Mouse (Mus musculus): ENCODE results near the gene Pxk.
"Not testable (repeated sequence)": the region's sequence is repeated elsewhere in the genome, so short reads cannot be mapped to it uniquely, and the experiment has no call there.

Gene Pxk

GRCm38 (mm10) chr14:8101886-8102285 lies 3.9 kb downstream of the Pxk start:
- in situ Hi-C loops (cut with MseI, MboI), result no loop called here

- in situ Hi-C loops (cut with MseI, MboI), result no loop called here
These were observed 4.7 kb downstream of the Pxk start for GRCm38 (mm10) chr14:8102676-8103075.

GRCm38 (mm10) chr14:8108047-8108446 lies 10.0 kb downstream of the Pxk start:
- in situ Hi-C loops (cut with MseI, MboI), result no loop called here

GRCm38 (mm10) chr14:8108976-8109375 lies 11.0 kb downstream of the Pxk start:
- in situ Hi-C loops (cut with MseI, MboI), result no loop called here

GRCm38 (mm10) chr14:8111545-8111944 lies 13.5 kb downstream of the Pxk start:
- in situ Hi-C loops (cut with MseI, MboI), result no loop called here

GRCm38 (mm10) chr14:8112036-8112435 lies 14.0 kb downstream of the Pxk start:
- in situ Hi-C loops (cut with MseI, MboI), result no loop called here

- in situ Hi-C loops (cut with MseI, MboI), result no loop called here
These were observed 15.6 kb downstream of the Pxk start for GRCm38 (mm10) chr14:8113616-8114015.

GRCm38 (mm10) chr14:8114306-8114705 lies 16.3 kb downstream of the Pxk start:
- in situ Hi-C loops (cut with MseI, MboI), result no loop called here

GRCm38 (mm10) chr14:8114756-8115155 lies 16.7 kb downstream of the Pxk start:
- in situ Hi-C loops (cut with MseI, MboI), result no loop called here

- in situ Hi-C loops (cut with MseI, MboI), result no loop called here
These were observed 17.8 kb downstream of the Pxk start for GRCm38 (mm10) chr14:8115772-8116171.

- in situ Hi-C loops (cut with MseI, MboI), result no loop called here
These were observed 19.4 kb downstream of the Pxk start for GRCm38 (mm10) chr14:8117371-8117770.

GRCm38 (mm10) chr14:8119454-8119853 lies 21.4 kb downstream of the Pxk start:
- in situ Hi-C loops (cut with MseI, MboI), result no loop called here

GRCm38 (mm10) chr14:8119904-8120303 lies 21.9 kb downstream of the Pxk start:
- in situ Hi-C loops (cut with MseI, MboI), result no loop called here

GRCm38 (mm10) chr14:8123141-8123540 lies 25.1 kb downstream of the Pxk start:
- in situ Hi-C loops (cut with MseI, MboI), result no loop called here

GRCm38 (mm10) chr14:8123611-8124010 lies 25.6 kb downstream of the Pxk start:
- in situ Hi-C loops (cut with MseI, MboI), result not testable (repeated sequence)

GRCm38 (mm10) chr14:8124046-8124881 lies 26.3 kb downstream of the Pxk start:
- in situ Hi-C loops (cut with MseI, MboI), result no loop called here

- in situ Hi-C loops (cut with MseI, MboI), result no loop called here
These were observed 30.0 kb downstream of the Pxk start for GRCm38 (mm10) chr14:8127971-8128370.

- in situ Hi-C loops (cut with MseI, MboI), result no loop called here
These were observed 34.8 kb downstream of the Pxk start for GRCm38 (mm10) chr14:8132789-8133188.

GRCm38 (mm10) chr14:8134234-8134633 lies 36.2 kb downstream of the Pxk start:
- in situ Hi-C loops (cut with MseI, MboI), result no loop called here

GRCm38 (mm10) chr14:8135130-8135529 lies 37.1 kb downstream of the Pxk start:
- in situ Hi-C loops (cut with MseI, MboI), result no loop called here

- in situ Hi-C loops (cut with MseI, MboI), result no loop called here
These were observed 42.0 kb downstream of the Pxk start for GRCm38 (mm10) chr14:8139724-8140710.

- in situ Hi-C loops (cut with MseI, MboI), result no loop called here
These were observed 43.1 kb downstream of the Pxk start for GRCm38 (mm10) chr14:8141131-8141530.

All from mouse trophoblast stem cell (cell line).